Mouse (Mus musculus): ENCODE data around the gene Crmp1. TPM values are rescaled to one million over a fixed set of nuclear protein-coding genes. Genes with fewer than 3 reads are reported as not detected.

Gene Crmp1
- 1 to 10 TPM; 7.2 to 9.7 TPM for total RNA-seq (2021)
- polyA plus RNA-seq (2012; rRNA removed) = 8.7 and 9.9 TPM in 2 replicates
- long read RNA-seq, transcript Crmp1-201 (14 exons, 2,906 nt) = major isoform, 6 of 12 reads
- long read RNA-seq, transcript Crmp1-202 (14 exons, 3,051 nt) = minor isoform, 5 of 12 reads
- long read RNA-seq, partial matches to known transcripts = 1 of 12 reads
- long read RNA-seq, other reads (novel, unspliced or antisense) = 0 of 12 reads

- DNase-seq = peak; percentile 65
Observed at GRCm38 (mm10) chr5:37241651-37242151, at the start of gene Crmp1. Gene Crmp1, plus strand, starts transcription at chr5:37241940.

DNA sequence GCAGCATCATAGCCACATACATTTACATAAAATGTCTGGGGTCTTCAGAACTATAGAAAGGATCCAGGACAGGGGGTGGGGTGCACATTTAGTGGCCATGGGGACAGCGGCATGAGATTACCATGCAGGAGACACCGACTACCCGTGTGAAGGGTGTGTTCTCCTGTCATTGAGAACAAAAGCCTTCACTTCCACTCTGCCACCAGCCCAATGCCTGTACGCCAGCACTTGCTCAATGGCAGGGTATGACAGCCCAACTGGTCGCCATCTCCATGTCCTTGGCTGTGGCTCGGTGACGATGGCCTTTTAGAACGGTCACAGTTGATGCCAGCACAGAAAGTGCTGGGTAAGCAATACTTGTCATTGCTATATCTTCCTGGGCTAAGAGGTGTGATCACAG, 45.5 kb upstream of the Crmp1 start:
- DNase-seq = no peak

- DNase-seq = no peak
Observed at GRCm38 (mm10) chr5:37196666-37197250, 45.0 kb upstream of the Crmp1 start.

GRCm38 (mm10) chr5:37197423-37197822, 44.3 kb upstream of the Crmp1 start:
- DNase-seq = no peak

DNA sequence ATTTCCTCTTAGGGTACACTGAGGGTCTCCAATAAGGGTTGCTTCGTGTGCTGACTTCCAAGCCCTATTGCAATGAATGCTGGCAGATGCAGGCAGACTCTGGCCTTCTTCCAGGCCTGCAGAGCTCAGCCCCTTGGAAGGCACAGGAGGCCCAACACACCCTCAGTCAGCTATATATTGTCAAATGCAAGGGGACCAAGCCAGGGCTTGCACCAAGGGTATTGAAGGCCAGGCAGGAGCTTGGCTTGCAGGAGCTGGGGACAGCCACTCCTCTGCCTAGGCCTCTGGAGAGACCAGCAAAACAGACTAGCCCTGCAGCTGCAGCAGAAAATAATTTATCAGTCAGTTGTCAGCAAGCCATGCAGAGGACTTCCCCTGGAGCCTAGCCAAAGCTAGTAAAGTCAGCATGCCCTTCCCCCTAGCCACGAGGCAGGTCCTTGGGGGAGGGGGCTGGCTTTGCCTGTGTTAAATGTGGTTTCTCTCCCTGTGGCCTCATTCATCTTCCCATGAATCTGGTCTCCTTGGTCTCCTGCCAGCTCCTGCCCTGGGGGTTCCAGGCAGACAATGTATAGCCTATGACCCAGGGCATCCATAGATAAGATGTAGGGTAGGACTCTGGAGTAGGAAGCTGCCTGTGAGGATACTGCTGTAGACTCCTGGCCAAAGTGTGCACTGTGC, 43.6 kb upstream of the Crmp1 start:
- peak; percentile 8 for DNase-seq

- DNase-seq = no peak
Observed at GRCm38 (mm10) chr5:37202285-37202684, 39.5 kb upstream of the Crmp1 start.

- DNase-seq = no peak
Observed at GRCm38 (mm10) chr5:37204886-37205285, 36.9 kb upstream of the Crmp1 start.

GRCm38 (mm10) chr5:37205420-37205819, 36.3 kb upstream of the Crmp1 start:
- DNase-seq = no peak

- no peak for DNase-seq
Observed at GRCm38 (mm10) chr5:37206364-37206763, 35.4 kb upstream of the Crmp1 start.

DNA sequence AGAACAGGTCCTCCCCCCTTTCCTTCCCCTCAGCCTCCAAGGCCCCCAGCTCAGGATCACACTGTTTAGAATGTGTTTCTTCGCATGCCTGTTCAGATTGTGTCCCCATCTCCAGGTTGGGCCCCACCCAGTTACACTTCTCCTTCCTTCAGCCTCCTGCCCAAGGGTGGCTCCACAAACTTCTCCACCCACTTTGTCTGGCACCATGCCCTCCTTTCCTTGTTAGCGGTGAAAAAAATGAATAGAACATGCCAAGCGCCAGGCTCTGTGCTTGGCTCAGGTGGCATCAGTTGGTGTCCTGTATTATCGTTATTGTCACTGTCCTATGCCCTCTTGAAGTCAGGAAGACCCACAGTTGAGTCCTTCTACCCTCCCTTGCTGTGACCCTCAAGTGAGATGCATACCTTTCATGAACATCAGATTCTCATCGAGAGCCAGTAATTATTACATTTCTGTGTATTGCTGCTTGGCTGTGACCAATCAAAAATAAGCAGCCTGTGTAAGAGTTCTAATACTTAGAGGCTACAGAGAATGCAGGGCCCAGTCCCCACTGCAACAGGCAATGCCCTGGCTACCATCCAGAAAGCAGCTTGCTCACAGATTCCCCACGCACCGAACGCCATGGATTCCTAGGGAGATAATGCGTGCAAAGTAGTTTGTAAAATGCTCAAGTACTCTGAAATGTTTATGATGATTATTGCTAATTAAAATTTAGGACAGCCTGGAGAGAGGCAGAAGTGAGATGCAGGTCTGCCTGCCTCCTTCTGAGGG, 28.6 kb upstream of the Crmp1 start:
- no peak for DNase-seq

GRCm38 (mm10) chr5:37213709-37214103, 28.0 kb upstream of the Crmp1 start:
- DNase-seq = no peak

- no peak for DNase-seq
Observed at GRCm38 (mm10) chr5:37214614-37215013, 27.1 kb upstream of the Crmp1 start.

DNA sequence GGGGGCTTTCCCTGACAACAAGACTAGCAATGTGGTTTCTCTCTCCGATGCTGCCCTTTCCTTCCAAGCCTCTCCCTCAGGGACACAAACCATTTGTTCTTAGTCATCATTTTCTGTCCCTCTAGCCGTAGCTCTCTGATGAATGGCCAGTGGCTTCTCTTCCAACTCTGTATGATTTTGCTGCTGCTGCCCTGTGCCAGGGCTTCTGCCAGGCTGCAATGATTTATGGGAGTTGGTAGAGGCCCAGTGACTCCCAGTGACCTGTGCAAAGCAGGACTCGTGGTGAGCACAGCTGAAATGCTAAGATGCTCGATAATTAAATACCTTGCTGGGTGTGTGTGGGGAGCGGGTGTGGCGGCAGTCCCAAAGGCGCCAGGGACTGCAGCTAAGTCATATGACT, 26.5 kb upstream of the Crmp1 start:
- DNase-seq = peak; percentile 64

GRCm38 (mm10) chr5:37219615-37220014, 22.1 kb upstream of the Crmp1 start:
- no peak for DNase-seq

- no peak for DNase-seq
Observed at GRCm38 (mm10) chr5:37220575-37220974, 21.2 kb upstream of the Crmp1 start.

- no peak for DNase-seq
Observed at GRCm38 (mm10) chr5:37221563-37221962, 20.2 kb upstream of the Crmp1 start.

GRCm38 (mm10) chr5:37222316-37222715, 19.4 kb upstream of the Crmp1 start:
- no peak for DNase-seq

- DNase-seq = peak; percentile 34
Observed at GRCm38 (mm10) chr5:37225708-37226107, 16.0 kb upstream of the Crmp1 start.

DNA sequence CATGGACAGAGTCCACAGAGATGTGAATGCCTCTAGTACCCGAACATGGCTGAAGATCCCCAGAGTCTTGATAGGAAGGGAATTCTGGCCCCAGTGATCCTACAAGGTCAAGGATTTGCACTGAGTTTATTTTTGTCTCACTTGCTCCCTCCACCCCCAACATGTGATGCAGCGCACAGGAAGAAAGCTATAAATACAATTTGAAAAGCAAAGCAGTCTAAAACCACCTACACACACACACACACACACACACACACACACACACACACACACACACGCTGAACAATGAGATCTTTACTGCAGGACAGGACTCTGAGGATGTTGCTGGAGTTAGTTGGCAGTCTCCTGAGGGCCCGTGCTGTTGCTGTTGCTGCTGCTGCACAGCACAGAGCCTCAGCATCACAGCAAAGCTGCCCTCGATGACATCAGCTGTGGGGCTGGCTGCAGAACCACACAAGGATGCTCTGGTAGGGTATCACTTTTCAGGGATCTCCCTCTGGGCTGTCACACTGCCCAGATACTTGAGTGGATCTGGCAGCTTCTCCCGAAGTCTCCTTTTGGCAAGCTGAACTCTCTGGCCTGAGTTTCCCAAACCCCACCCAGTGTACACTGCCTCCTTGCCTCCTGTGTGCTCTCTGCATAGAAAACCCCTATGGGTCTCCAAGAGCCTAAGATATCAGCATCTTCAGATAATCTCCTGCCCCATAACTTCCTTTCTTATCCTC, 13.6 kb upstream of the Crmp1 start:
- no peak for DNase-seq

DNA sequence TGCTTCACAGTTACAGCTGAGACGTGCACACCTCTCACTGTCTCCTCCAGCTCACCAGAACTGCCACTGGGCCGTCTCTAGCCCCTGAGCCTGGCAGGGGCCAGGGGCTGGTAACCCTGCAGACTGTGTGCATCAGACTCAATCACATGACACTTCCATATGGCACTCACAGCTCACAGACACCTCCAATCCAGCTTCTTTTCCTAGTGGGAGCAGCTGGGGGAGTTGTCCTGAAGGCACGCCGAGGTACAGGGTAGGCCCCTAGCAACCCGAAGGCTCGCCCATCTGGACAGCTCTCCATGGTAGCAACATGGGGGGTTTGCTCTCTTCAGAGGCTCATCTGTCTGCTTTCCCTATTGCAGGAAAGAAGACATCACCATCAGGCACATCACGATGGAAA, 12.8 kb upstream of the Crmp1 start:
- no peak for DNase-seq

DNA sequence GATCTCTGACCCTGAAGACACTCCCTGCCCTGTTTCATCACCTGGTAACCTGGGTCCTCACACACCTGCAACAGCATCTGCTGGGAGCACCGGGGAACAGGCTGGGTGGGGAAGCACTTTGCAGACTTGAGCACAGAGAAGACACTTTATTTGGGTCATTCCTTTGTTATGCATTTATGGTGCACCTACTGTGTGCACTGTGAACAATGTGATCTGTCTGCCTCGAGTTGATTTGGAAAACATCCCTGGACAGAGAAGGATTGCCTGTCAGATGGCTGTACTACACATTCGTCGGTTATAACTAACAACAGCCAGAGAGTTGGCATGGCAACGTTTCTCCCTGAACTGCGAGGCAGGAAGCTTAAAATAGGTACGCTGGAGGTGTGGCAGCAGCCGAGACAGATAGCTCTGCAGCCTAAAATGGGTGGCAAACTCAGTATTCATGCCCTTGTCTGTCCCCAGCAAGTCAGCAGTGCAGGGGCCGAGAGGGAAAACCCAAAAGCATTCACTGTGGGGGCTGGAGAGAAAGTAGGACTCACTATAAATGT, 8.7 kb upstream of the Crmp1 start:
- DNase-seq = no peak

- DNase-seq = no peak
Observed at GRCm38 (mm10) chr5:37238654-37239053, 3.1 kb upstream of the Crmp1 start.
